Mouse (Mus musculus): Measurements from ENCODE around the gene Ctcfl.

GRCm38 (mm10) chr2:173047471-173047870 lies 71.9 kb downstream of the Ctcfl start:
- TF ChIP-seq CTCF (IDR thresholded peaks at IDR 0.05), result no peak
- no peak for TF ChIP-seq POLR2A (IDR thresholded peaks at IDR 0.05; ENCODE audit: insufficient read depth, low read depth, low read length)

All from heart, adult 2 months (tissue).